Mouse (Mus musculus) stomach, embryonic 14.5 days (tissue): ENCODE data around the gene Ldlrad3. TPM values are rescaled to one million over a fixed set of nuclear protein-coding genes. Genes with fewer than 3 reads are reported as not detected.

Experiments used
- ATAC-seq: fragments of 200-750 bp; cut with Nextera tagmentation; 2 replicates; pipeline ENCODE4 v1.8.0; 2017; ENCODE audit warnings: low read depth, moderate TSS enrichment; ENCODE audit not compliant: insufficient number of reproducible peaks, insufficient read depth, low FRiP score
- H3K27ac ChIP-seq: fragments of 300-500 bp; sonication (generic); 2 replicates; pipeline ENCODE4 v1.5.1; 2014; ENCODE audit warnings: mild to moderate bottlenecking, low read length, moderate library complexity, mixed read lengths
- H3K27me3 ChIP-seq: fragments of 300-500 bp; sonication (generic); 2 replicates; pipeline ENCODE4 v1.6.1; 2014; ENCODE audit warnings: low read length, control low read depth, mixed read lengths; ENCODE audit not compliant: control insufficient read depth, insufficient read depth
- H3K36me3 ChIP-seq: fragments of 300-500 bp; sonication (generic); 2 replicates; pipeline ENCODE4 v1.6.1; 2014; ENCODE audit warnings: mild to moderate bottlenecking, control low read depth, low read length, moderate library complexity, mixed read lengths; ENCODE audit not compliant: control insufficient read depth, insufficient read depth
- H3K4me1 ChIP-seq: fragments of 300-500 bp; sonication (generic); 2 replicates; pipeline ENCODE4 v1.6.1; 2014; ENCODE audit warnings: low read length, control low read depth, mixed read lengths; ENCODE audit not compliant: control insufficient read depth, insufficient read depth
- H3K4me2 ChIP-seq: fragments of 300-500 bp; sonication (generic); replicated peaks from 2 replicates; pipeline ENCODE4 v1.6.1; 2014; ENCODE audit warnings: low read depth, low read length, control low read depth
- H3K4me3 ChIP-seq: fragments of 300-500 bp; sonication (generic); 2 replicates; pipeline ENCODE4 v1.5.1; 2014; ENCODE audit warnings: low read depth, low read length, control low read depth
- H3K9ac ChIP-seq: fragments of 300-500 bp; sonication (generic); replicated peaks from 2 replicates; pipeline ENCODE4 v1.6.1; 2014; ENCODE audit warnings: low read depth, mild to moderate bottlenecking, control low read depth, low read length, moderate library complexity, mixed read lengths
- H3K9me3 ChIP-seq: fragments of 300-500 bp; sonication (generic); 2 replicates; pipeline ENCODE4 v1.6.1; 2016; ENCODE audit warnings: low read depth, low read length, control low read depth; ENCODE audit not compliant: control insufficient read depth
- WGBS: fragments of 180-500 bp; shearing (Covaris S2); extraction: QIAGEN DNeasy Blood & Tissue Kit; methylation state at CpG from one replicate; pipeline ENCODE4 v1.1.7; 2014; 5-methylcytosine and 5-hydroxymethylcytosine counted together
- polyA plus RNA-seq: library from polyadenylated mRNA; unstranded; fragments of >200 nt; fragmentation: Nextera tagmentation; extraction: Ambion mirVana; gene quantifications from 2 replicates; pipeline ENCODE4 v1.2.1, GENCODE M21; 2014

The Ldlrad3 gene
- polyA plus RNA-seq, 1 experiment from 2014 or later, result 52.3 TPM

DNA sequence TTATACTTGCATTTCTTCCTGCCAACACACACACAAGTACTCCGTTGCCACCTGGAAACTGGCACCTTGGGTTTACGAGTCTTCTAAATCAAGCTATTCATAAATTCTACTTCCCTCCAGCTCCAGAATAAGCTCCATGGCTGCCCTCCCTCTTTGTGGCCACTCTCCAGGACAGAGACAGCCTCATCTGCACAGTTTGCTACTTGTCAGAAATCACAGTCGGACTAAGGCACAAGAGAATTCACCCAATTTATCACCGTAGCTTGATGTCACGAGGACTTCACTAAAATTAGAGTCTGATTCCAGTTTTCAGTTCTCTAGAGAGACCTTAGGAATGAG is 9.8 kb downstream of the Ldlrad3 start:
- 81% methylated on average over 5 of the region's 5 CpGs for WGBS
- Histone ChIP-seq H3K9me3 (no peaks in the 10 kb centered on the region), H3K36me3 (no peaks in the 10 kb centered on the region), H3K27me3 (no peaks in the 10 kb centered on the region), H3K4me2 (no peak overlapping the region), H3K4me3 (no peak overlapping the region), H3K27ac (no peak overlapping the region), H3K9ac (no peak overlapping the region), H3K4me1 (peaks cover 4% of the 10 kb centered on the region; the same call in 1 of the 2 replicates)
- ATAC-seq, result no peak

- 86% methylated on average over 15 of the region's 15 CpGs for WGBS
- Histone ChIP-seq H3K27ac (no peak overlapping the region), H3K9ac (no peak overlapping the region), H3K4me3 (no peak overlapping the region), H3K9me3 (no peaks in the 10 kb centered on the region), H3K4me2 (no peak overlapping the region), H3K27me3 (no peaks in the 10 kb centered on the region), H3K4me1 (no peaks in the 10 kb centered on the region), H3K36me3 (no peaks in the 10 kb centered on the region)
- no peak for ATAC-seq
These were observed 10.3 kb downstream of the Ldlrad3 start for GRCm38 (mm10) chr2:102175741-102176433.

- Histone ChIP-seq H3K9me3 (no peaks in the 10 kb centered on the region), H3K27me3 (no peaks in the 10 kb centered on the region), H3K4me1 (no peaks in the 10 kb centered on the region), H3K4me3 (no peak overlapping the region), H3K9ac (no peak overlapping the region), H3K4me2 (no peak overlapping the region), H3K27ac (no peak overlapping the region), H3K36me3 (no peaks in the 10 kb centered on the region)
- ATAC-seq, result no peak
- 95% methylated on average over 4 of the region's 4 CpGs for WGBS
These were observed 13.7 kb downstream of the Ldlrad3 start for GRCm38 (mm10) chr2:102172458-102172857.

GRCm38 (mm10) chr2:102166550-102167325 is 19.4 kb downstream of the Ldlrad3 start:
- Histone ChIP-seq H3K27me3 (no peaks in the 10 kb centered on the region), H3K4me1 (peaks cover 10% of the 10 kb centered on the region), H3K4me3 (no peak overlapping the region), H3K36me3 (no peaks in the 10 kb centered on the region), H3K27ac (0 out of 2 replicates have a peak overlapping the region, but pooled peaks have one; percentile 28), H3K9ac (no peak overlapping the region), H3K4me2 (no peak overlapping the region), H3K9me3 (no peaks in the 10 kb centered on the region)
- peak; percentile 21; the same call in 1 of the 2 replicates for ATAC-seq
- whole genome bisulfite sequencing, result 29% methylated on average over 15 of the region's 15 CpGs

GRCm38 (mm10) chr2:102163106-102163505 is 23.1 kb downstream of the Ldlrad3 start:
- Histone ChIP-seq H3K4me2 (no peak overlapping the region), H3K27ac (no peak overlapping the region), H3K9me3 (no peaks in the 10 kb centered on the region), H3K9ac (no peak overlapping the region), H3K4me3 (no peak overlapping the region), H3K27me3 (no peaks in the 10 kb centered on the region), H3K4me1 (peaks cover 10% of the 10 kb centered on the region), H3K36me3 (no peaks in the 10 kb centered on the region)
- 73% methylated on average over 3 of the region's 3 CpGs for WGBS
- no peak for ATAC-seq

GRCm38 (mm10) chr2:102157555-102157954 is 28.6 kb downstream of the Ldlrad3 start:
- ATAC-seq, result no peak
- Histone ChIP-seq H3K4me1 (peaks cover 35% of the 10 kb centered on the region), H3K4me3 (no peak overlapping the region), H3K4me2 (no peak overlapping the region), H3K9ac (no peak overlapping the region), H3K27me3 (no peaks in the 10 kb centered on the region), H3K27ac (no peak overlapping the region), H3K9me3 (no peaks in the 10 kb centered on the region), H3K36me3 (no peaks in the 10 kb centered on the region)
- 90% methylated on average over 3 of the region's 3 CpGs for WGBS

DNA sequence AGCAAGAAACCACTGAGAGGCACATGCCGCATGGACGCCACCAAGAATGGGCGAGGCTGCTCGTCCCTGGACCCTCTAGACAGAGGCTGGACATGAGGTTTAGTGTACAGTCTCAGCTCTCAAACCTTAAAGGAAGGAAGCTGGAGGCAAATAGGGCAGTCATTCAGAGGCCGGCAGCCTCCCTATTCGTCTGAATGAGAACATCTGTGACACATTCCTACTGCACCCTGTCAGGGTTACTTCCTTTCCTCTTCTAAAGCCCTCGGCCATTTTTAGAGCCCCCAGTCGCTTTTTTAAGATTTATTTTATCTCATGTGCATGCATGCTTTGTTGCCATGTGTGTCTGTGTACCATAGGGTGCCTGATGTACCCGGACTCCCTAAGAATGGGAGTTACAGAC is 29.2 kb downstream of the Ldlrad3 start:
- no peaks in the 10 kb centered on the region for H3K9me3 ChIP-seq
- H3K4me1 ChIP-seq, result peaks cover 35% of the 10 kb centered on the region
- H3K9ac ChIP-seq, result no peak overlapping the region
- no peak for ATAC-seq
- no peak overlapping the region for H3K27ac ChIP-seq
- no peaks in the 10 kb centered on the region for H3K36me3 ChIP-seq
- 52% methylated on average over 9 of the region's 9 CpGs for WGBS
- no peak overlapping the region for H3K4me3 ChIP-seq
- H3K27me3 ChIP-seq, result no peaks in the 10 kb centered on the region
- H3K4me2 ChIP-seq, result no peak overlapping the region

- Histone ChIP-seq H3K4me3 (no peak overlapping the region), H3K9ac (no peak overlapping the region), H3K4me2 (no peak overlapping the region), H3K9me3 (no peaks in the 10 kb centered on the region), H3K27me3 (no peaks in the 10 kb centered on the region), H3K27ac (no peak overlapping the region), H3K4me1 (peaks cover 38% of the 10 kb centered on the region), H3K36me3 (no peaks in the 10 kb centered on the region)
- WGBS, result 41% methylated on average over 9 of the region's 9 CpGs
- no peak for ATAC-seq
These were observed 29.7 kb downstream of the Ldlrad3 start for GRCm38 (mm10) chr2:102156460-102156859.
